Mouse (Mus musculus) E14TG2a.4 (cell line): ENCODE measurements around the gene Cfap45.

ENCODE experiments used
- CTCF ChIP-seq: conservative IDR thresholded peaks from 2 replicates; pipeline ENCODE4 v1.5.1; 2014; ENCODE audit warnings: low read length
- POU5F1 ChIP-seq: IDR thresholded peaks from 2 replicates; pipeline ENCODE4 v1.6.1; 2014; ENCODE audit warnings: low read length, borderline replicate concordance

DNA sequence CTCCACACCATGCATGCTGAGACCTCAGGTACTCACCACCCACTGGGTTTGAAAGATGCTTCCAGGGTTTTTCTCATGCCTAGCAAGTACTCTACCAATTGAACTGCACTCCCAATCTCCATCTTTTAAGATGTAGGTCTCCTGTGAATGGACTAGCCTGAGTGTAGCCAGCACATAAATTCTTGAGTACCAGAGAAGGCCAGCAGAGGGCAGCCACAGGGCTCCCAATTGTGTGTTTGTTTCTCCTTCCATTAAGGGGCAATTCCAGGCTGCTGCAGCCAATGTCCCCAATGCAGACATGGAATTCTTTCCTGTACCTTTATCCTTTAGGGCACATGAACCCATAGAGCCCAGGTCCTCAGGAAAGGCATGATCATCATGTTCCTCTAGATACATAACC, 73.9 kb downstream of the Cfap45 start:
- peak; percentile 64 for TF ChIP-seq CTCF
- no peak for TF ChIP-seq POU5F1
